Mouse (Mus musculus) G1E (cell line): ENCODE data around the gene Gm9837.

Experiments used
- CTCF ChIP-seq: IDR thresholded peaks from 2 replicates; pipeline ENCODE4 v1.5.1; 2012; ENCODE audit warnings: low read depth, low read length, inconsistent platforms, mixed read lengths
- GATA1 ChIP-seq: IDR thresholded peaks from 2 replicates; pipeline ENCODE4 v1.6.1; 2012; ENCODE audit warnings: borderline replicate concordance, low read length, inconsistent platforms, mixed read lengths
- GATA2 ChIP-seq: IDR thresholded peaks from 2 replicates; pipeline ENCODE4 v1.6.1; 2012; ENCODE audit warnings: low read depth, low read length, inconsistent platforms, borderline replicate concordance
- POLR2AphosphoS5 ChIP-seq: IDR thresholded peaks from 2 replicates; pipeline ENCODE4 v1.6.1; 2012; ENCODE audit warnings: low read depth, low read length, inconsistent platforms; ENCODE audit not compliant: insufficient replicate concordance
- TAL1 ChIP-seq: conservative IDR thresholded peaks from 2 replicates; pipeline ENCODE4 v1.6.1; 2012; ENCODE audit warnings: low read depth, low read length, inconsistent platforms, mixed read lengths

GRCm38 (mm10) chr11:53443861-53444260, 26.4 kb downstream of the Gm9837 start:
- TF ChIP-seq CTCF, result no peak
- no peak for TF ChIP-seq GATA1
- TF ChIP-seq POLR2AphosphoS5, result no peak
- no peak for TF ChIP-seq TAL1
- no peak for TF ChIP-seq GATA2
